28 mouse cellular contexts compared by ENCODE assay signal in genomic region chrX:75056120-75056775, GRCm38 (mm10). TPM values are rescaled to one million over a fixed set of nuclear protein-coding genes. Genes with fewer than 3 reads are reported as not detected.
DNase-seq lines count a peak whose midpoint lies in the region; ATAC-seq and TF ChIP-seq lines count a peak whose summit lies in the region.
"Had no signal": no experiment of that assay in that cellular context is flagged by ENCODE, and none has a peak within 500 bp of the region (broad histone marks: within the 10 kb centered on the region; RNA-seq: fewer than 3 reads in every experiment).

No protein-coding gene starts in this region.

- peak; percentile 36 for DNase-seq in lung, postnatal 25 days (ENCODE audit: low spot score)
- no peak for DNase-seq in lung, postnatal 10 days
- DNase-seq in stomach, postnatal 0 days (ENCODE audit: low spot score): no peak
- DNase-seq in forebrain, embryonic 10.5 days (ENCODE audit: extremely low spot score, low spot score): no peak
- DNase-seq: adrenal gland, postnatal 10 days; cerebellum, adult 11 months; cerebellum, adult 9-10 months; cerebellum, postnatal 36 days; embryo, embryonic 11 days; heart, postnatal 14 days; kidney, adult 2 months; kidney, postnatal 36 days; layer of hippocampus, postnatal 36 days; left cerebral cortex, postnatal 4 days; lung, embryonic 14.5 days; right cerebral cortex, adult 18-20 months; right cerebral cortex, postnatal 4 days; thymus, adult 2 months had no signal

- H3K4me1 ChIP-seq in bone marrow macrophage, adult 2 months (ENCODE audit: control insufficient read depth, insufficient read depth, low read length): peaks cover 5% of the 10 kb centered on the region
- no peaks in the 10 kb centered on the region for H3K4me1 ChIP-seq in stomach, postnatal 0 days (replicated peaks; ENCODE audit: control insufficient read depth, insufficient read depth)
- H3K4me1 ChIP-seq in forebrain, embryonic 10.5 days: no peaks in the 10 kb centered on the region
- H3K4me1 ChIP-seq: embryonic facial prominence, embryonic 12.5 days; intestine, embryonic 15.5 days; midbrain, embryonic 15.5 days had no signal

- no peak overlapping the region for H3K9ac ChIP-seq in stomach, postnatal 0 days (ENCODE audit: low read length)
- H3K9ac ChIP-seq: embryonic facial prominence, embryonic 12.5 days; intestine, embryonic 15.5 days; liver, embryonic 14.5 days; lung, embryonic 14.5 days; midbrain, embryonic 15.5 days had no signal

- H3K4me3 ChIP-seq in bone marrow macrophage, adult 2 months (ENCODE audit: insufficient read depth, low read length): no peak overlapping the region
- H3K4me3 ChIP-seq in stomach, postnatal 0 days (ENCODE audit: low read depth, low read length): no peak overlapping the region
- no peak overlapping the region for H3K4me3 ChIP-seq in forebrain, embryonic 10.5 days
- H3K4me3 ChIP-seq: embryonic facial prominence, embryonic 12.5 days; intestine, embryonic 15.5 days; layer of hippocampus, adult 2 months; midbrain, embryonic 15.5 days had no signal

- TF ChIP-seq POLR2A in bone marrow macrophage, adult 2 months (IDR thresholded peaks at IDR 0.05; ENCODE audit: borderline replicate concordance, low read depth, low read length): no peak

- no peaks in the 10 kb centered on the region for H3K9me3 ChIP-seq in stomach, postnatal 0 days (ENCODE audit: control insufficient read depth, low read length)
- H3K9me3 ChIP-seq in forebrain, embryonic 10.5 days: no peaks in the 10 kb centered on the region
- H3K9me3 ChIP-seq: embryonic facial prominence, embryonic 12.5 days; intestine, embryonic 15.5 days; midbrain, embryonic 15.5 days had no signal

- H3K4me2 ChIP-seq in stomach, postnatal 0 days (replicated peaks; ENCODE audit: low read depth): no peak overlapping the region
- H3K4me2 ChIP-seq: embryonic facial prominence, embryonic 12.5 days; intestine, embryonic 15.5 days; lung, embryonic 14.5 days; midbrain, embryonic 15.5 days had no signal

- no peak for TF ChIP-seq CTCF in bone marrow macrophage, adult 2 months (IDR thresholded peaks at IDR 0.05; ENCODE audit: low read depth, low read length)
- TF ChIP-seq CTCF in stomach, postnatal 0 days (IDR thresholded peaks at IDR 0.05; ENCODE audit: low read depth): no peak

- no peaks in the 10 kb centered on the region for H3K27me3 ChIP-seq in stomach, postnatal 0 days (ENCODE audit: control insufficient read depth, insufficient read depth, low read length)
- no peaks in the 10 kb centered on the region for H3K27me3 ChIP-seq in forebrain, embryonic 10.5 days (ENCODE audit: poor library complexity, severe bottlenecking)
- H3K27me3 ChIP-seq: CH12.LX; embryonic facial prominence, embryonic 12.5 days; intestine, embryonic 15.5 days; midbrain, embryonic 15.5 days had no signal

- peak overlapping the region; percentile 60 for H3K27ac ChIP-seq in bone marrow macrophage, adult 2 months (ENCODE audit: insufficient read depth, low read depth, low read length)
- no peak overlapping the region for H3K27ac ChIP-seq in stomach, postnatal 0 days (replicated peaks)
- H3K27ac ChIP-seq in forebrain, embryonic 10.5 days: no peak overlapping the region
- H3K27ac ChIP-seq: embryonic facial prominence, embryonic 12.5 days; intestine, embryonic 15.5 days; layer of hippocampus, adult 2 months; liver, embryonic 14.5 days; midbrain, embryonic 15.5 days had no signal

- peak; percentile 82 to 92; a peak in 3 of 4 replicates for ATAC-seq in hematopoietic stem cell, adult 5-6 weeks (replicated peaks in 1 of 2; ENCODE audit: insufficient read depth in 1 of 2, low FRiP score in 2 of 2, low TSS enrichment in 1 of 2, low read depth in 1 of 2, poor library complexity in 2 of 2, severe bottlenecking in 2 of 2)
- ATAC-seq in stomach, postnatal 0 days (ENCODE audit: low FRiP score, low TSS enrichment): no peak
- ATAC-seq: forebrain, embryonic 16.5 days; hindbrain, embryonic 16.5 days; intestine, embryonic 15.5 days; midbrain, embryonic 15.5 days had no signal

- WGBS in stomach, postnatal 0 days: 76% methylated on average over 2 of the region's 2 CpGs
- WGBS in forebrain, embryonic 10.5 days: 87% methylated on average over 2 of the region's 2 CpGs

- TF ChIP-seq EP300 in stomach, postnatal 0 days (optimal IDR thresholded peaks at IDR 0.05): no peak

- H3K36me3 ChIP-seq in stomach, postnatal 0 days (ENCODE audit: control insufficient read depth, insufficient read depth, low read length): no peaks in the 10 kb centered on the region
- no peaks in the 10 kb centered on the region for H3K36me3 ChIP-seq in forebrain, embryonic 10.5 days (replicated peaks)
- H3K36me3 ChIP-seq: embryonic facial prominence, embryonic 12.5 days; intestine, embryonic 15.5 days; midbrain, embryonic 15.5 days had no signal

RNA-seq across cellular contexts. Expression of gene Gab3, which starts 29.0 kb away (rescaled TPM):
- 16.3 and 18.2 TPM in 2 replicates for polyA plus RNA-seq in bone marrow macrophage, adult 2 months (2012; ENCODE audit: insufficient read depth, insufficient read length, missing spikeins)
- 2.7 and 3.9 TPM in 2 replicates for total RNA-seq in hematopoietic stem cell, adult 5-6 weeks (2017)
- 1.3 and 1.5 TPM in 2 replicates for polyA plus RNA-seq in stomach, postnatal 0 days (2015; fragmentation: Nextera tagmentation; extraction: Ambion mirVana)
- 0.56 and 0.77 TPM in 2 replicates for polyA plus RNA-seq in forebrain, embryonic 10.5 days (2016; fragmentation: Nextera tagmentation; extraction: Ambion mirVana)

RNA-seq across cellular contexts. Expression of gene Dkc1, which starts 39.4 kb away (rescaled TPM):
- 7.8 and 10.6 TPM in 2 replicates for polyA plus RNA-seq in bone marrow macrophage, adult 2 months (2012; ENCODE audit: insufficient read depth, insufficient read length, missing spikeins)
- 454 and 474 TPM in 2 replicates for total RNA-seq in hematopoietic stem cell, adult 5-6 weeks (2017)
- 43.2 and 52.4 TPM in 2 replicates for polyA plus RNA-seq in stomach, postnatal 0 days (2015; fragmentation: Nextera tagmentation; extraction: Ambion mirVana)
- polyA plus RNA-seq in forebrain, embryonic 10.5 days (2016; fragmentation: Nextera tagmentation; extraction: Ambion mirVana): 266 and 289 TPM in 2 replicates
